ENCODE assay signal across 17 mouse cellular contexts in genomic region chr7:80257706-80258105, GRCm38 (mm10). TPM values are rescaled to one million over a fixed set of nuclear protein-coding genes. Genes with fewer than 3 reads are reported as not detected.
"Had no signal": no experiment of that assay in that cellular context is flagged by ENCODE, and none has a peak within 500 bp of the region (broad histone marks: within the 10 kb centered on the region; RNA-seq: fewer than 3 reads in every experiment).

No protein-coding gene starts in this region.

- H3K9me3 ChIP-seq: lung, embryonic 15.5 days; megakaryocyte, embryonic 14.5 days; midbrain, embryonic 13.5 days; midbrain, embryonic 15.5 days; neural tube, embryonic 12.5 days; stomach, embryonic 15.5 days had no signal

- H3K4me3 ChIP-seq: lung, embryonic 15.5 days; megakaryocyte, embryonic 14.5 days; midbrain, embryonic 13.5 days; midbrain, embryonic 15.5 days; neural tube, embryonic 12.5 days; stomach, embryonic 15.5 days had no signal

- H3K36me3 ChIP-seq: lung, embryonic 15.5 days; midbrain, embryonic 13.5 days; midbrain, embryonic 15.5 days; neural tube, embryonic 12.5 days; stomach, embryonic 15.5 days had no signal

- H3K9ac ChIP-seq: liver, postnatal 0 days; lung, embryonic 15.5 days; midbrain, embryonic 13.5 days; midbrain, embryonic 15.5 days; neural tube, embryonic 12.5 days; stomach, embryonic 15.5 days had no signal

- DNase-seq: liver, postnatal 0 days; lung, adult 2 months; lung, postnatal 14 days; lung, postnatal 36 days; right cerebral cortex, postnatal 14 days; thymus, adult 2 months; thymus, postnatal 36 days had no signal

- H3K27me3 ChIP-seq: megakaryocyte, embryonic 14.5 days had no signal

- H3K27ac ChIP-seq: lung, embryonic 15.5 days; macrophage; midbrain, embryonic 13.5 days; midbrain, embryonic 15.5 days; neural tube, embryonic 12.5 days; stomach, embryonic 15.5 days; stomach, postnatal 0 days had no signal

RNA-seq across cellular contexts. Expression of gene Ttll13, which starts 11.5 kb away (rescaled TPM):
- total RNA-seq: megakaryocyte progenitor cell, adult 5-6 weeks; monocyte, adult 5-6 weeks had no signal
